Mouse (Mus musculus) G1E (cell line): ENCODE measurements around the gene Kpna2. TPM values are rescaled to one million over a fixed set of nuclear protein-coding genes. Genes with fewer than 3 reads are reported as not detected.
"Not testable (repeated sequence)": the region's sequence is repeated elsewhere in the genome, so short reads cannot be mapped to it uniquely, and the experiment has no call there.

Experiments used
- ATAC-seq: 2 replicates; pipeline ENCODE4 v1.8.0; 2016; ENCODE audit warnings: mild to moderate bottlenecking; ENCODE audit not compliant: insufficient number of reproducible peaks, poor library complexity, low FRiP score, severe bottlenecking; ENCODE audit errors: extremely low read depth
- DNase-seq: peaks from one replicate; pipeline ENCODE4 v3.0.0; 2012; ENCODE audit warnings: low spot score
- H3K27me3 ChIP-seq: 2 replicates; pipeline ENCODE4 v1.6.1; 2012; ENCODE audit warnings: mild to moderate bottlenecking, low read length, inconsistent platforms; ENCODE audit not compliant: insufficient read depth
- H3K36me3 ChIP-seq: replicated peaks from 2 replicates; pipeline ENCODE3; 2012; ENCODE audit warnings: mild to moderate bottlenecking, inconsistent platforms
- H3K4me1 ChIP-seq: 2 replicates; pipeline ENCODE4 v1.6.1; 2012; ENCODE audit warnings: low read depth, low read length, inconsistent platforms, mixed read lengths; ENCODE audit not compliant: insufficient read depth
- H3K4me3 ChIP-seq: 2 replicates; pipeline ENCODE4 v1.5.1; 2012; ENCODE audit warnings: low read depth, mild to moderate bottlenecking, inconsistent platforms, low read length, moderate library complexity, mixed read lengths
- H3K9me3 ChIP-seq: replicated peaks from 2 replicates; pipeline ENCODE4 v1.6.1; 2012; ENCODE audit warnings: inconsistent platforms
- CTCF ChIP-seq: IDR thresholded peaks from 2 replicates; pipeline ENCODE4 v1.5.1; 2012; ENCODE audit warnings: low read depth, low read length, inconsistent platforms, mixed read lengths
- GATA1 ChIP-seq: IDR thresholded peaks from 2 replicates; pipeline ENCODE4 v1.6.1; 2012; ENCODE audit warnings: borderline replicate concordance, low read length, inconsistent platforms, mixed read lengths
- GATA2 ChIP-seq: IDR thresholded peaks from 2 replicates; pipeline ENCODE4 v1.6.1; 2012; ENCODE audit warnings: low read depth, low read length, inconsistent platforms, borderline replicate concordance
- POLR2AphosphoS5 ChIP-seq: IDR thresholded peaks from 2 replicates; pipeline ENCODE4 v1.6.1; 2012; ENCODE audit warnings: low read depth, low read length, inconsistent platforms; ENCODE audit not compliant: insufficient replicate concordance
- TAL1 ChIP-seq: conservative IDR thresholded peaks from 2 replicates; pipeline ENCODE4 v1.6.1; 2012; ENCODE audit warnings: low read depth, low read length, inconsistent platforms, mixed read lengths
- polyA plus RNA-seq: library from polyadenylated mRNA; stranded (reverse); fragments of >175 nt; gene quantifications from 2 replicates; pipeline ENCODE4 v1.2.3, GENCODE M21; 2012
- total RNA-seq, 2 experiments: library from RNA; stranded (forward) in 1 of 2; stranded (reverse) in 1 of 2; fragments of 200-1000 nt in 1 of 2; fragments of >200 nt in 1 of 2; fragmentation: Nextera tagmentation in 1 of 2; gene quantifications; 2 replicates each; pipeline ENCODE4 v1.2.3; 2014 to 2017

The Kpna2 gene
- total and polyA plus RNA-seq, 3 experiments = 13.7 to 432 (median 62.0) TPM

DNA sequence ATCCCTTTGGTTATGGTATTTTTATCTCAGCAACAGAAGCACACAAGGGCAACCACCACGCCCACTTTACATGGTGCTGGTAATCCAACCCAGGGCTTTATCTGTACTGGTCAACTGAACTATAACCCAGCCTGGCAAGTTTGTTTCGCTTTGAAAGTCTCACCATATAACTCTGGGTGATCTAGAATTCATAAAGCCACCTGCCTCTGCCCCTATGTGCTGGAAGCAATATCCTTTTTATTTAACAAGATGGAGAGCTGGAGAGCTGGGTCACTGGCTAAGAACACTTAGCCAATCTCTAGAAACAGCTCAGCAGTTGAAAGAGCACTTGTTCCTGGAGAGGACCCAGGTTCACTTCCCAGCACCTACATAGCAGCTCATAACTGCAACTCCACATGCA is 12.0 kb downstream of the Kpna2 start:
- no peak for TF ChIP-seq GATA1
- no peak for TF ChIP-seq GATA2
- TF ChIP-seq CTCF = no peak
- TF ChIP-seq TAL1 = no peak
- no peak for TF ChIP-seq POLR2AphosphoS5
- DNase-seq = no peak

GRCm38 (mm10) chr11:106985979-106986604 is 13.2 kb downstream of the Kpna2 start:
- not testable (repeated sequence) for H3K4me3 ChIP-seq, DNase-seq, H3K9me3 ChIP-seq, ATAC-seq, H3K27me3 ChIP-seq, H3K4me1 ChIP-seq
- peaks cover 71% of the 10 kb centered on the region for H3K36me3 ChIP-seq

More for the DNA sequence above, 12.0 kb downstream of the Kpna2 start:
- no peak for ATAC-seq
- Histone ChIP-seq H3K9me3 (no peaks in the 10 kb centered on the region), H3K36me3 (peaks cover 80% of the 10 kb centered on the region), H3K4me1 (peaks cover 2% of the 10 kb centered on the region; the same call in 1 of the 2 replicates), H3K27me3 (no peaks in the 10 kb centered on the region), H3K4me3 (no peak overlapping the region)

DNA sequence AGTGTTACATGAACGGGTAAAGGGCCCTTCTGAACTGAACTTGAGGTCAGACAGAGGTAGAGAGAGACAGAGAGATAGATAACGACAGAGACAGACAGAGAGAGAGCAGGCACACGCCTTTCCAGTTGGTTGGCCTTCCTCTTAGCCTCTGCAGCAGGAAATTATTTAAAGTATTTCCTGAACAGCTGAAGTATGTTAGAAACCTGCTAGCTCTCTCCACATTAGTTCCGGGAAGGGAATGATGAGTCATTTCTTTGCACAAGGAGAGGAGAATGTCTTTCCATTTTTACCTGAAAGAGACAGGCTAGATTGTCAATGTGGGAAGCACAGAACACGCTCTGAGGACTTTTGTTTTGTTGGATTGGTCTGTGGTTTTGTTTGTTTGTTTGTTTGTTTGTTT is 17.0 kb downstream of the Kpna2 start:
- Histone ChIP-seq H3K4me1 (no peaks in the 10 kb centered on the region; the same call in 1 of the 2 replicates), H3K36me3 (peaks cover 37% of the 10 kb centered on the region), H3K27me3 (peaks cover 2% of the 10 kb centered on the region; the same call in 1 of the 2 replicates), H3K9me3 (no peaks in the 10 kb centered on the region), H3K4me3 (no peak overlapping the region)
- no peak for TF ChIP-seq GATA1
- no peak for DNase-seq
- no peak for ATAC-seq

- no peak for ATAC-seq
- TF ChIP-seq TAL1 = no peak
- TF ChIP-seq CTCF = no peak
- no peak for TF ChIP-seq GATA1
- no peak for TF ChIP-seq GATA2
- no peak for TF ChIP-seq POLR2AphosphoS5
These were observed 17.6 kb downstream of the Kpna2 start for GRCm38 (mm10) chr11:106981787-106982186.

DNA sequence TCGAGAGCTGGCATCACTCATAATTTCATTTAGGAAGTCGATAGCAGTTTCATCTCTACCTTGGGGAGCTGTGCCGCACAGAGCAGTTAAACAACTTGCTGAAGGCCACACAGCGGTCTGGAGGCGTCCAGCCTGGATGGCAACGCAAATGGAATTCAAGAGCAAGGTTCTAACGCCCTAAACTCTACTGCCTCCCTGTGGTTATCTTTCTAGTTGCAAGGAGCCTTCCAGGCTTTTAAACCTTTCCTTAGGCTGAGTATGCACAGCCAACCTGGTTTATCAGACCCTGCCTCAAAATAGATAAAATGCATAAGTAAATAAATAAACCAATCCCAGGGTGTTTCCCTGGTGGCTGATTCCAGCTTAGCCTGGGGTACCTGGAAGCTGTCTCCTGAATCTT is 18.9 kb downstream of the Kpna2 start:
- Histone ChIP-seq H3K4me1 (no peaks in the 10 kb centered on the region), H3K27me3 (peaks cover 12% of the 10 kb centered on the region), H3K36me3 (peaks cover 23% of the 10 kb centered on the region), H3K9me3 (no peaks in the 10 kb centered on the region), H3K4me3 (no peak overlapping the region)
- DNase-seq (no peak), ATAC-seq (no peak)
- TF ChIP-seq POLR2AphosphoS5 = no peak
- TF ChIP-seq GATA2 = no peak
- TF ChIP-seq TAL1 = no peak
- TF ChIP-seq CTCF = peak; percentile 38; the same call in 1 of the 2 replicates
- no peak for TF ChIP-seq GATA1

More at GRCm38 (mm10) chr11:106981787-106982186, 17.6 kb downstream of the Kpna2 start:
- peaks cover 2% of the 10 kb centered on the region; the same call in 1 of the 2 replicates for H3K27me3 ChIP-seq
- peaks cover 32% of the 10 kb centered on the region for H3K36me3 ChIP-seq
- no peak for DNase-seq
- H3K9me3 ChIP-seq = no peaks in the 10 kb centered on the region
- no peaks in the 10 kb centered on the region for H3K4me1 ChIP-seq
- no peak overlapping the region for H3K4me3 ChIP-seq

- DNase-seq (no peak), ATAC-seq (no peak)
- no peak overlapping the region for H3K4me3 ChIP-seq
- no peak for TF ChIP-seq GATA2
- no peak for TF ChIP-seq POLR2AphosphoS5
- no peak for TF ChIP-seq TAL1
- no peak for TF ChIP-seq GATA1
- no peak for TF ChIP-seq CTCF
- H3K9me3 ChIP-seq = no peaks in the 10 kb centered on the region
- no peaks in the 10 kb centered on the region; the same call in 1 of the 2 replicates for H3K4me1 ChIP-seq
- H3K36me3 ChIP-seq = no peaks in the 10 kb centered on the region
- peaks cover 20% of the 10 kb centered on the region for H3K27me3 ChIP-seq
These were observed 23.1 kb downstream of the Kpna2 start for GRCm38 (mm10) chr11:106976194-106976593.
